Mouse (Mus musculus): Measurements from ENCODE around the gene 6030498E09Rik. TPM values are rescaled to one million over a fixed set of nuclear protein-coding genes. Genes with fewer than 3 reads are reported as not detected.
A peak's percentile ranks its signal among the peaks of the same experiment; 100 is the strongest.

The 6030498E09Rik gene
- total and polyA plus RNA-seq, 2 experiments from 2014 or later = 0.11 to 0.71 TPM

- H3K4me2 ChIP-seq (ENCODE audit: low read depth, low read length, poor library complexity, severe bottlenecking) = no peak overlapping the region
- no peaks in the 10 kb centered on the region for H3K27me3 ChIP-seq (ENCODE audit: insufficient read depth, low read length)
- H3K27ac ChIP-seq (ENCODE audit: low read depth, low read length) = no peak overlapping the region
- no peaks in the 10 kb centered on the region for H3K9me3 ChIP-seq (ENCODE audit: low read length)
- no peaks in the 10 kb centered on the region for H3K36me3 ChIP-seq (ENCODE audit: insufficient read depth, low read length)
- peak; percentile 70; the same call in 1 of the 2 replicates for ATAC-seq (ENCODE audit: low FRiP score)
- WGBS = 29% methylated on average over 3 of the region's 3 CpGs
- TF ChIP-seq CTCF (IDR thresholded peaks at IDR 0.05) = peak; percentile 67
- H3K4me1 ChIP-seq (ENCODE audit: insufficient read depth, low read length) = no peaks in the 10 kb centered on the region
- H3K4me3 ChIP-seq (ENCODE audit: low read depth, low read length) = no peak overlapping the region
- no peak overlapping the region for H3K9ac ChIP-seq (replicated peaks; ENCODE audit: low read length, poor library complexity, severe bottlenecking)
- peak; percentile 64 for DNase-seq (ENCODE audit: low spot score)
These were observed 585 bp upstream of the 6030498E09Rik start for GRCm38 (mm10) chrX:38771886-38772285.

- DNase-seq (ENCODE audit: low spot score) (no peak), ATAC-seq (ENCODE audit: low FRiP score) (no peak)
- Histone ChIP-seq H3K9ac (replicated peaks; ENCODE audit: low read length, poor library complexity, severe bottlenecking) (no peak overlapping the region), H3K9me3 (ENCODE audit: low read length) (no peaks in the 10 kb centered on the region), H3K4me1 (ENCODE audit: insufficient read depth, low read length) (no peaks in the 10 kb centered on the region), H3K4me3 (ENCODE audit: low read depth, low read length) (no peak overlapping the region), H3K4me2 (ENCODE audit: low read depth, low read length, poor library complexity, severe bottlenecking) (no peak overlapping the region), H3K36me3 (ENCODE audit: insufficient read depth, low read length) (no peaks in the 10 kb centered on the region), H3K27ac (ENCODE audit: low read depth, low read length) (no peak overlapping the region), H3K27me3 (ENCODE audit: insufficient read depth, low read length) (no peaks in the 10 kb centered on the region)
- WGBS = 73% methylated on average over 3 of the region's 3 CpGs
- no peak for TF ChIP-seq CTCF (IDR thresholded peaks at IDR 0.05)
These were observed 21.9 kb downstream of the 6030498E09Rik start for GRCm38 (mm10) chrX:38794373-38794772.

- Histone ChIP-seq H3K27me3 (ENCODE audit: insufficient read depth, low read length) (no peaks in the 10 kb centered on the region), H3K9me3 (ENCODE audit: low read length) (no peaks in the 10 kb centered on the region), H3K9ac (replicated peaks; ENCODE audit: low read length, poor library complexity, severe bottlenecking) (no peak overlapping the region), H3K27ac (ENCODE audit: low read depth, low read length) (no peak overlapping the region), H3K4me1 (ENCODE audit: insufficient read depth, low read length) (no peaks in the 10 kb centered on the region), H3K4me3 (ENCODE audit: low read depth, low read length) (no peak overlapping the region), H3K36me3 (ENCODE audit: insufficient read depth, low read length) (no peaks in the 10 kb centered on the region), H3K4me2 (ENCODE audit: low read depth, low read length, poor library complexity, severe bottlenecking) (no peak overlapping the region)
- WGBS = 36% methylated on average over 3 of the region's 3 CpGs
- ATAC-seq (ENCODE audit: low FRiP score) = no peak
- TF ChIP-seq CTCF (IDR thresholded peaks at IDR 0.05) = no peak
- DNase-seq (ENCODE audit: low spot score) = peak; percentile 4
These were observed 41.5 kb downstream of the 6030498E09Rik start for GRCm38 (mm10) chrX:38813934-38814333.

DNA sequence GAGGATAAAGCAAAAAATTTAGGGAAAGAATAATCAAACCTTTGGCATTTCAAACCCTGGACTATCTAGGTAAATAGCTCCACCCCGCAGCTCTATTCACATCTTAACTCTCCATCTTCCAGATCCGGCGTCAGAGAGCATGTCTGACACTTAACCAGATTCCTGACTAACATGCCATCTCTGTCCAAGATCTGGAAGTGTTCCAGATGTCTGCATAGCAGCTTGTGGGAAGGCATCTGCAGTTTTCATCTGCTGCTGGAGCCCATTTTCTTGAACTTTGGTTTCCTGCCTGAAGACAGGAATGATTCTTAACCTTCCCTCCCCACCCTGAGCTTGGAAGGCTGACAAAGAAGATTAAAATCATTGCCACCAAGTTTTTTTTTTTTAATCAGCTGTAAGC lies 44.4 kb downstream of the 6030498E09Rik start:
- DNase-seq (ENCODE audit: low spot score) = peak; percentile 6
- ATAC-seq (ENCODE audit: low FRiP score) = no peak

DNA sequence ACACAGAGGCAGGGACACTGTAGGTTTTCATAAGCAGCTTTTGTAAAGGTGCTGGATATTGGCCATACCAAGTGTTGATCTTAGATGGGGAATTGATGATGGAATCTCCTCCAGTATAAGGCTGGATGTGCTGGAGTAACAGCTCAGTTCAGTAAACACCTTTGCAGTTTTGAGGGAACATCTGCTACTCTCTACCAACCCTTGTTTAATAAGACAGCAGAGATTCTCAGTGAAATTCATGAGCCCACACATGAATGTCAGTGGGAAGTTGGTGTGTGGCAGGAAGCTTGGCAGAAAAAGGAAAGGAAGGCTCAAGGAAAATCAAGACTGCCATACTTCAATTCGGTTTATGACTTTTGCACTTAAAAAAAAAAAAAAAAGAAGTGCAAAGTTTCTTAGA lies 186.1 kb downstream of the 6030498E09Rik start:
- H3K27ac ChIP-seq (ENCODE audit: low read depth, low read length) = no peak overlapping the region
- H3K4me1 ChIP-seq (ENCODE audit: insufficient read depth, low read length) = no peaks in the 10 kb centered on the region
- WGBS = 57% methylated on average over 1 of the region's 1 CpGs
- H3K27me3 ChIP-seq (ENCODE audit: insufficient read depth, low read length) = no peaks in the 10 kb centered on the region
- no peak for DNase-seq (ENCODE audit: low spot score)
- no peak overlapping the region for H3K9ac ChIP-seq (replicated peaks; ENCODE audit: low read length, poor library complexity, severe bottlenecking)
- no peak overlapping the region for H3K4me2 ChIP-seq (ENCODE audit: low read depth, low read length, poor library complexity, severe bottlenecking)
- no peak for ATAC-seq (ENCODE audit: low FRiP score)
- no peak for TF ChIP-seq CTCF (IDR thresholded peaks at IDR 0.05)
- no peaks in the 10 kb centered on the region for H3K36me3 ChIP-seq (ENCODE audit: insufficient read depth, low read length)
- no peak overlapping the region for H3K4me3 ChIP-seq (ENCODE audit: low read depth, low read length)
- H3K9me3 ChIP-seq (ENCODE audit: low read length) = no peaks in the 10 kb centered on the region

More for the DNA sequence above, 44.4 kb downstream of the 6030498E09Rik start:
- no peaks in the 10 kb centered on the region for H3K4me1 ChIP-seq (ENCODE audit: insufficient read depth, low read length)
- no peaks in the 10 kb centered on the region for H3K9me3 ChIP-seq (ENCODE audit: low read length)
- H3K4me2 ChIP-seq (ENCODE audit: low read depth, low read length, poor library complexity, severe bottlenecking) = no peak overlapping the region
- H3K9ac ChIP-seq (replicated peaks; ENCODE audit: low read length, poor library complexity, severe bottlenecking) = no peak overlapping the region
- no peaks in the 10 kb centered on the region for H3K27me3 ChIP-seq (ENCODE audit: insufficient read depth, low read length)
- no peaks in the 10 kb centered on the region for H3K36me3 ChIP-seq (ENCODE audit: insufficient read depth, low read length)
- no peak overlapping the region for H3K4me3 ChIP-seq (ENCODE audit: low read depth, low read length)
- TF ChIP-seq CTCF (IDR thresholded peaks at IDR 0.05) = no peak
- WGBS = 68% methylated on average over 3 of the region's 3 CpGs
- no peak overlapping the region for H3K27ac ChIP-seq (ENCODE audit: low read depth, low read length)

DNA sequence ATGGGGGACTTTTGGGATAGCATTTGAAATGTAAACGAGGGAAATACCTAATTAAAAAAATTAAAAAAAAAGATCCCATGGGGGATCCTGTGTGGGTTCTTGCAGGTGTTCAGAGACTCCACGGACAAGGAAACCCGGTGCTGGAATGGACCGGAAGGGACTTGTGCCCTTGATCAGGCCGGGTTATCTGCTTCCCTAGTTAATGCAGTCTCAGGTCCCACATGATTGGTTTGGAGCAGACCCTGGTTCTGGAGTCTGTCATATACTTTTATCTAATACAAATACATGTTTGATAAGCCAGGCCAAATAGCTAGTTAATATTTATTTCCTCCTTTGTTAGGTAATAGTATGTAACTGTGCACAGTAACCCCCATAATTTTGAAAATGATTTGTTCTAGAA lies 223.8 kb downstream of the 6030498E09Rik start:
- no peak for ATAC-seq (ENCODE audit: low FRiP score)
- WGBS = 94% methylated on average over 5 of the region's 5 CpGs

More for the DNA sequence above, 223.8 kb downstream of the 6030498E09Rik start:
- no peak for DNase-seq (ENCODE audit: low spot score)
- no peak overlapping the region for H3K4me3 ChIP-seq (ENCODE audit: low read depth, low read length)
- H3K4me1 ChIP-seq (ENCODE audit: insufficient read depth, low read length) = no peaks in the 10 kb centered on the region
- no peak for TF ChIP-seq CTCF (IDR thresholded peaks at IDR 0.05)
- H3K9ac ChIP-seq (replicated peaks; ENCODE audit: low read length, poor library complexity, severe bottlenecking) = no peak overlapping the region
- H3K27me3 ChIP-seq (ENCODE audit: insufficient read depth, low read length) = no peaks in the 10 kb centered on the region
- no peak overlapping the region for H3K4me2 ChIP-seq (ENCODE audit: low read depth, low read length, poor library complexity, severe bottlenecking)
- H3K9me3 ChIP-seq (ENCODE audit: low read length) = no peaks in the 10 kb centered on the region
- no peak overlapping the region for H3K27ac ChIP-seq (ENCODE audit: low read depth, low read length)
- no peaks in the 10 kb centered on the region for H3K36me3 ChIP-seq (ENCODE audit: insufficient read depth, low read length)

Small RNAs within 50 kb of the gene (microRNA-seq; reads per million reads assigned to microRNA genes)
- not detected for gene Gm25642 (ENCODE audit: borderline number of aligned reads)

Other genes with a start within 250 kb of the 6030498E09Rik start
- gene Cul4b, start 196.5 kb upstream of the 6030498E09Rik start, total RNA-seq (2014; rRNA removed) = 19.3 and 27.0 TPM in 2 replicates
- 14.4 and 14.6 TPM in 2 replicates for gene Cul4b, start 196.5 kb upstream of the 6030498E09Rik start, polyA plus RNA-seq (2015; fragmentation: Nextera tagmentation; extraction: Ambion mirVana)
- 57.0 and 61.8 TPM in 2 replicates for gene Mcts1, start 172.1 kb upstream of the 6030498E09Rik start, total RNA-seq (2014; rRNA removed)
- gene Mcts1, start 172.1 kb upstream of the 6030498E09Rik start, polyA plus RNA-seq (2015; fragmentation: Nextera tagmentation; extraction: Ambion mirVana) = 173 and 180 TPM in 2 replicates
- 12.9 and 15.2 TPM in 2 replicates for gene C1galt1c1, start 137.6 kb upstream of the 6030498E09Rik start, total RNA-seq (2014; rRNA removed)
- 21.7 and 22.2 TPM in 2 replicates for gene C1galt1c1, start 137.6 kb upstream of the 6030498E09Rik start, polyA plus RNA-seq (2015; fragmentation: Nextera tagmentation; extraction: Ambion mirVana)